Mouse (Mus musculus): ENCODE data around the gene Cpm.

The Cpm gene

GRCm38 (mm10) chr10:117620934-117621501 lies 8.3 kb upstream of the Cpm start:
- no peak for DNase-seq (ENCODE audit: low spot score in 2 of 2)

GRCm38 (mm10) chr10:117621616-117622533 lies 7.4 kb upstream of the Cpm start:
- DNase-seq (ENCODE audit: low spot score in 2 of 2): no peak

- no peak for DNase-seq (ENCODE audit: low spot score in 2 of 2)
Measured at GRCm38 (mm10) chr10:117623358-117623757, 5.9 kb upstream of the Cpm start.

- DNase-seq (ENCODE audit: low spot score in 2 of 2): no peak
Measured at GRCm38 (mm10) chr10:117624222-117624621, 5.1 kb upstream of the Cpm start.

- no peak for DNase-seq (ENCODE audit: low spot score in 2 of 2)
Measured at GRCm38 (mm10) chr10:117624655-117625497, 4.4 kb upstream of the Cpm start.

GRCm38 (mm10) chr10:117625500-117626296 lies 3.6 kb upstream of the Cpm start:
- DNase-seq (ENCODE audit: low spot score in 2 of 2): no peak

- DNase-seq (ENCODE audit: low spot score in 2 of 2): no peak
Measured at GRCm38 (mm10) chr10:117626297-117626613, 3.0 kb upstream of the Cpm start.

- DNase-seq (ENCODE audit: low spot score in 2 of 2): no peak
Measured at GRCm38 (mm10) chr10:117626840-117627615, 2.3 kb upstream of the Cpm start.

GRCm38 (mm10) chr10:117627616-117627930 lies 1.7 kb upstream of the Cpm start:
- DNase-seq (ENCODE audit: low spot score in 2 of 2): no peak

- DNase-seq (ENCODE audit: low spot score in 2 of 2): no peak
Measured at GRCm38 (mm10) chr10:117627949-117628348, 1.4 kb upstream of the Cpm start.

GRCm38 (mm10) chr10:117628363-117629168 lies 734 bp upstream of the Cpm start:
- no peak for DNase-seq (ENCODE audit: low spot score in 2 of 2)

- DNase-seq (ENCODE audit: low spot score in 2 of 2): no peak
Measured at GRCm38 (mm10) chr10:117630176-117630575, 876 bp downstream of the Cpm start.

GRCm38 (mm10) chr10:117630810-117631209 lies 1.5 kb downstream of the Cpm start:
- no peak for DNase-seq (ENCODE audit: low spot score in 2 of 2)

GRCm38 (mm10) chr10:117631562-117632259 lies 2.4 kb downstream of the Cpm start:
- DNase-seq (ENCODE audit: low spot score in 2 of 2): no peak

GRCm38 (mm10) chr10:117632394-117632793 lies 3.1 kb downstream of the Cpm start:
- DNase-seq (ENCODE audit: low spot score in 2 of 2): no peak

GRCm38 (mm10) chr10:117633564-117634208 lies 4.4 kb downstream of the Cpm start:
- DNase-seq (ENCODE audit: low spot score in 2 of 2): no peak

- DNase-seq (ENCODE audit: low spot score in 2 of 2): no peak
Measured at GRCm38 (mm10) chr10:117634323-117635030, 5.2 kb downstream of the Cpm start.

GRCm38 (mm10) chr10:117635078-117635771 lies 5.9 kb downstream of the Cpm start:
- no peak for DNase-seq (ENCODE audit: low spot score in 2 of 2)
